Mouse (Mus musculus) MEL (cell line): ENCODE data around the gene Etv5.

Experiments used
- CTCF ChIP-seq, 3 experiments: IDR thresholded peaks in 2 of 3; conservative IDR thresholded peaks in 1 of 3; 2 replicates each; pipeline ENCODE4 v1.5.1; 2011 to 2012; ENCODE audit warnings: low read length in 3 of 3, low read depth in 2 of 3, mild to moderate bottlenecking in 2 of 3, improper control_type of control experiment in 1 of 3, inconsistent platforms in 1 of 3, mixed read lengths in 1 of 3, moderate library complexity in 1 of 3; ENCODE audit not compliant: control insufficient read depth in 1 of 3, insufficient read depth in 1 of 3, poor library complexity in 1 of 3, severe bottlenecking in 1 of 3
- EP300 ChIP-seq, 2 experiments: IDR thresholded peaks; 2 replicates each; pipeline ENCODE4 v1.6.1; 2011; ENCODE audit warnings: improper control_type of control experiment in 2 of 2, low read length in 2 of 2, low read depth in 1 of 2, mild to moderate bottlenecking in 1 of 2
- GATA1 ChIP-seq: IDR thresholded peaks from 2 replicates; pipeline ENCODE4 v1.6.1; 2011; ENCODE audit warnings: low read depth, low read length, improper control_type of control experiment
- MAX ChIP-seq: IDR thresholded peaks from 2 replicates; pipeline ENCODE4 v1.6.1; 2011; ENCODE audit warnings: low read length, improper control_type of control experiment
- MAZ ChIP-seq: IDR thresholded peaks from 2 replicates; pipeline ENCODE4 v1.6.1; 2012; ENCODE audit warnings: low read depth, mild to moderate bottlenecking, inconsistent platforms, low read length, improper control_type of control experiment
- POLR2A ChIP-seq, 2 experiments: IDR thresholded peaks; 2 replicates each; pipeline ENCODE4 v1.6.1; 2011 to 2012; ENCODE audit warnings: low read length in 2 of 2, mild to moderate bottlenecking in 2 of 2, control low read depth in 1 of 2, improper control_type of control experiment in 1 of 2, low read depth in 1 of 2, moderate library complexity in 1 of 2; ENCODE audit not compliant: control insufficient read depth in 1 of 2, insufficient read depth in 1 of 2, poor library complexity in 1 of 2
- POLR2AphosphoS2 ChIP-seq: IDR thresholded peaks from 2 replicates; pipeline ENCODE4 v1.6.1; 2011; ENCODE audit warnings: low read length, improper control_type of control experiment
- POLR2AphosphoS5 ChIP-seq: IDR thresholded peaks from 2 replicates; pipeline ENCODE4 v1.6.1; 2012; ENCODE audit warnings: low read depth, borderline replicate concordance, mild to moderate bottlenecking, inconsistent platforms, low read length, moderate library complexity, mixed read lengths
- USF1 ChIP-seq: IDR thresholded peaks from 2 replicates; pipeline ENCODE4 v1.6.1; 2014; ENCODE audit warnings: low read depth, mild to moderate bottlenecking, inconsistent platforms, low read length, improper control_type of control experiment, moderate library complexity

- TF ChIP-seq EP300 (IDR thresholded peaks at IDR 0.05; ENCODE audit: low read depth in 1 of 2, low read length in 2 of 2), result no peak
- no peak for TF ChIP-seq POLR2AphosphoS2
- no peak for TF ChIP-seq POLR2A (IDR thresholded peaks at IDR 0.05; ENCODE audit: control insufficient read depth in 1 of 2, insufficient read depth in 1 of 2, low read depth in 1 of 2, low read length in 2 of 2, poor library complexity in 1 of 2)
- no peak for TF ChIP-seq CTCF (IDR thresholded peaks at IDR 0.05 in 2 of 3, conservative IDR thresholded peaks at IDR 0.05 in 1 of 3; ENCODE audit: control insufficient read depth in 1 of 3, insufficient read depth in 1 of 3, low read depth in 2 of 3, low read length in 3 of 3, poor library complexity in 1 of 3, severe bottlenecking in 1 of 3)
- TF ChIP-seq MAX, result no peak
- no peak for TF ChIP-seq POLR2AphosphoS5
- no peak for TF ChIP-seq MAZ
- no peak for TF ChIP-seq GATA1
- no peak for TF ChIP-seq USF1
Observed at GRCm38 (mm10) chr16:22351194-22351593, 88.3 kb downstream of the Etv5 start.
